Mouse (Mus musculus) heart, postnatal 0 days (tissue): ENCODE results near the gene Wnk2. TPM values are rescaled to one million over a fixed set of nuclear protein-coding genes. Genes with fewer than 3 reads are reported as not detected.

ENCODE experiments used
- ATAC-seq: fragments of 200-750 bp; cut with Nextera tagmentation; 2 replicates; pipeline ENCODE4 v1.8.0; 2017; ENCODE audit warnings: low read depth, moderate number of reproducible peaks, moderate library complexity; ENCODE audit not compliant: insufficient read depth
- DNase-seq: peaks from one replicate; pipeline ENCODE4 v3.0.0-alpha.2; 2016; ENCODE audit warnings: low spot score
- H3K27ac ChIP-seq: fragments of 300-500 bp; sonication (generic); 2 replicates; pipeline ENCODE4 v1.5.1; 2014; ENCODE audit warnings: low read depth, mild to moderate bottlenecking
- H3K27me3 ChIP-seq: fragments of 300-500 bp; sonication (generic); 2 replicates; pipeline ENCODE4 v1.6.1; 2014; ENCODE audit warnings: low read length, mixed read lengths; ENCODE audit not compliant: control insufficient read depth, insufficient read depth
- H3K36me3 ChIP-seq: fragments of 300-500 bp; sonication (generic); replicated peaks from 2 replicates; pipeline ENCODE4 v1.6.1; 2014; ENCODE audit warnings: low read length, mixed read lengths; ENCODE audit not compliant: control insufficient read depth, insufficient read depth
- H3K4me1 ChIP-seq: fragments of 300-500 bp; sonication (generic); 2 replicates; pipeline ENCODE4 v1.6.1; 2014; ENCODE audit warnings: antibody characterized with exemption; ENCODE audit not compliant: control insufficient read depth, insufficient read depth
- H3K4me2 ChIP-seq: fragments of 300-500 bp; sonication (generic); 2 replicates; pipeline ENCODE4 v1.6.1; 2014; ENCODE audit warnings: low read depth, mild to moderate bottlenecking, low read length, moderate library complexity
- H3K4me3 ChIP-seq: fragments of 300-500 bp; sonication (generic); 2 replicates; pipeline ENCODE4 v1.5.1; 2014; ENCODE audit warnings: low read depth, low read length
- H3K9ac ChIP-seq: fragments of 300-500 bp; sonication (generic); replicated peaks from 2 replicates; pipeline ENCODE4 v1.6.1; 2014; ENCODE audit warnings: low read depth, low read length, mixed read lengths
- H3K9me3 ChIP-seq: fragments of 300-500 bp; sonication (generic); replicated peaks from 2 replicates; pipeline ENCODE4 v1.6.1; 2016; ENCODE audit warnings: low read length; ENCODE audit not compliant: control insufficient read depth
- CTCF ChIP-seq: IDR thresholded peaks from 2 replicates; pipeline ENCODE4 v1.5.1; 2016; ENCODE audit warnings: antibody characterized with exemption, control low read depth, low read depth
- EP300 ChIP-seq: IDR thresholded peaks from 2 replicates; pipeline ENCODE4 v1.6.1; 2016; ENCODE audit warnings: antibody characterized with exemption, low read depth
- WGBS: fragments of 180-500 bp; shearing (Covaris S2); extraction: QIAGEN DNeasy Blood & Tissue Kit; methylation state at CpG from one replicate; pipeline ENCODE4 v1.1.7; 2014; 5-methylcytosine and 5-hydroxymethylcytosine counted together
- polyA plus RNA-seq: library from polyadenylated mRNA; unstranded; fragments of >200 nt; fragmentation: Nextera tagmentation; extraction: Ambion mirVana; gene quantifications from 2 replicates; pipeline ENCODE4 v1.2.1, GENCODE M21; 2015
- total RNA-seq: library from RNA; depleted of rRNA; stranded (reverse); fragments of >200 nt; gene quantifications from 2 replicates; pipeline ENCODE4 v1.2.3, GENCODE M21; 2014; ENCODE audit warnings: low replicate concordance

Wnk2 gene
- total and polyA plus RNA-seq, 2 experiments from 2014 or later, result 1.5 to 5.5 TPM

DNA sequence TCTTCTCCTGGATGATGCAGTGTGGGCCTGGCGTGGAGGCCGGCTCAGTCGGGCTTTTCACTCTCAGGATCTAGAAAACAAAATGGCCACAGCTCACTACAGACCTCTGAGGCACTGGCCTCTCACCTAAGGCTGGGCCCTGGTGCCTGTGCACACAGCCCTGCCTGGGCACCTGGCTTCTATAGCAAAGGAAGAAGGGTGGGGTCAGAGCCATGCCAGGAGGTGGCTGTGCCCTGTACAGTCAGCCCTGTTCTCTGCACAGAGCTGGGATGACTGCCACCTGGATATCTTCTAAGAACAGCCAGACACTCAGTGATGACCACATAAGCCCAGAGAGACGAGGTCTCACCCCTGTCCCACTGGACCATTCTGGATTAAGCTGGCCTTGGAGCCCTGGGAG lies 111.4 kb downstream of the Wnk2 start:
- H3K27me3 ChIP-seq, result no peaks in the 10 kb centered on the region
- ATAC-seq, result no peak
- WGBS, result 83% methylated on average over 4 of the region's 4 CpGs
- no peaks in the 10 kb centered on the region for H3K9me3 ChIP-seq
- H3K4me1 ChIP-seq, result peaks cover 6% of the 10 kb centered on the region
- no peak for TF ChIP-seq CTCF
- no peak for TF ChIP-seq EP300
- no peaks in the 10 kb centered on the region for H3K36me3 ChIP-seq
- no peak overlapping the region for H3K4me2 ChIP-seq
- no peak overlapping the region for H3K4me3 ChIP-seq
- DNase-seq, result no peak
- no peak overlapping the region for H3K9ac ChIP-seq
- H3K27ac ChIP-seq, result no peak overlapping the region

DNA sequence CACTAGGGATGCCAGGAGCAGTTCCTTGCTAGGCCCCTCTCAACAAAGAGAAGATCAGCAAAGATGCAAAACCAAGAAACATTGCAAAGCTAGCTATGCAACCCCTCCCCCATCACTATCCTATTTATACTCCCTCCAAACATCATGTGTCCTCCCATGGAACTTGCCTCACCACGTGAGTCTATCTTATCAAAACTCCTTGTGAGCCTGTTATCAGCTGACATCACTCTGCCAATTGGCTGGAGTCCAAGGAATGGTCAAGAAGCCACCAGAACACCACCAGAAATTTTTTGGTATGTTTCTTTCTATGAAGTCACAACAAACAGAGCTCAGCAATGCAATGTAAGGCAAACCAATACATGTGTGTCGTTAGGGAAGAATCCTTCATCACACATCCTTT lies 116.8 kb downstream of the Wnk2 start:
- no peak overlapping the region for H3K9ac ChIP-seq
- H3K4me1 ChIP-seq, result no peaks in the 10 kb centered on the region
- no peaks in the 10 kb centered on the region for H3K9me3 ChIP-seq
- TF ChIP-seq EP300 (no peak), CTCF (no peak)
- ATAC-seq, result no peak
- no peaks in the 10 kb centered on the region for H3K27me3 ChIP-seq
- no peak for DNase-seq
- H3K27ac ChIP-seq, result no peak overlapping the region
- H3K4me3 ChIP-seq, result no peak overlapping the region
- 56% methylated on average over 2 of the region's 2 CpGs for WGBS
- H3K4me2 ChIP-seq, result no peak overlapping the region
- no peaks in the 10 kb centered on the region for H3K36me3 ChIP-seq

- no peaks in the 10 kb centered on the region for H3K27me3 ChIP-seq
- no peak overlapping the region for H3K4me3 ChIP-seq
- TF ChIP-seq CTCF (no peak), EP300 (no peak)
- H3K36me3 ChIP-seq, result no peaks in the 10 kb centered on the region
- no peaks in the 10 kb centered on the region for H3K4me1 ChIP-seq
- no peak overlapping the region for H3K4me2 ChIP-seq
- no peak for ATAC-seq
- H3K9ac ChIP-seq, result no peak overlapping the region
- no peaks in the 10 kb centered on the region for H3K9me3 ChIP-seq
- 50% methylated on average over 8 of the region's 8 CpGs for WGBS
- DNase-seq, result no peak
- no peak overlapping the region for H3K27ac ChIP-seq
Observed at GRCm38 (mm10) chr13:49028757-49029539, 118.9 kb downstream of the Wnk2 start.

DNA sequence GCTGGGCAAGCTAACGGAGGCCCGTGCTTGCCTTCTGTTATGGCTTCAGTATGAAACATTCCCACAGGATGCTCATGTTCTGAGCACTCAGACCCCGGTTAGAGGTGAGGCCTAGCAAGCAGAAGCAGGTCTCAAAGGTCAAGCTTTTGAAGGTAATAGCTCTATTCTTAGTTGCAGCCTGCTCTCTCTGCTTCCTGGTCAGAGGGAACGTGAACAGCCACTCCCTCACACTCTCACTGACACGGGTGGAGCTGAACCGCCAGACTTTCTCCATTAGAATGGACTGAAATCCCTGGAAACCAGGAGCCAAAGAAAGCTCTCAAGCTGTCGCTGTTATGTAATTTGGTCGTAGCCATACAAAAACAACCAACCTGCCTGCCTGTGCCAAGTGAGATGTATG lies 120.8 kb downstream of the Wnk2 start:
- TF ChIP-seq CTCF, result no peak
- no peak for TF ChIP-seq EP300
- H3K4me3 ChIP-seq, result no peak overlapping the region
- WGBS, result 82% methylated on average over 8 of the region's 8 CpGs
- H3K4me2 ChIP-seq, result no peak overlapping the region
- H3K9ac ChIP-seq, result no peak overlapping the region
- no peak for DNase-seq
- no peak for ATAC-seq
- no peaks in the 10 kb centered on the region for H3K36me3 ChIP-seq
- H3K4me1 ChIP-seq, result no peaks in the 10 kb centered on the region
- H3K27ac ChIP-seq, result no peak overlapping the region
- H3K9me3 ChIP-seq, result no peaks in the 10 kb centered on the region
- H3K27me3 ChIP-seq, result no peaks in the 10 kb centered on the region

DNA sequence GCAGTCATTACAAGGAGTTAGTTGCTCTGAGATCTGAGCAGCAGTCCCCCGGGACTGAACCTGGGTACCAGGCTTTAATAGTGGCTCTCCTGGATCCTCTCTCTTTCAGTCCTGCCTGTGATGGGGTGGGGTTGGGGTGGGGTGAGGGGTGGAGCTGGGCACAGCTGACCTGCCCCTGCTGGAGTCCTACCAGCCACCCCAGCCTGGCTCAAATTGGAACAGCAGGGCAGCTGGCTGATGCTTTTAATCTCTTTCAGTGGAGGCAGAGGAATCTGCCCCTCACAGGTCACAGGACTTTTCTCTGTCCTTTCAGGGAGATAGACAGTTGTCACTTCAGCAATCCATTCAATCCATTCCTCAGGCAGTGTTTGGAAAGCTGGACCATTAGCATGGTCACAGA lies 122.3 kb downstream of the Wnk2 start:
- Histone ChIP-seq H3K4me3 (no peak overlapping the region), H3K27me3 (no peaks in the 10 kb centered on the region), H3K4me2 (no peak overlapping the region), H3K36me3 (no peaks in the 10 kb centered on the region), H3K9me3 (no peaks in the 10 kb centered on the region), H3K4me1 (no peaks in the 10 kb centered on the region), H3K9ac (no peak overlapping the region), H3K27ac (no peak overlapping the region)
- ATAC-seq (no peak), DNase-seq (no peak)
- 28% methylated on average over 1 of the region's 1 CpGs for WGBS
- no peak for TF ChIP-seq EP300
- no peak for TF ChIP-seq CTCF

- H3K4me2 ChIP-seq, result no peak overlapping the region
- WGBS, result 20% methylated on average over 12 of the region's 12 CpGs
- ATAC-seq (no peak), DNase-seq (no peak)
- no peak overlapping the region for H3K4me3 ChIP-seq
- H3K9me3 ChIP-seq, result no peaks in the 10 kb centered on the region
- H3K27me3 ChIP-seq, result no peaks in the 10 kb centered on the region
- no peaks in the 10 kb centered on the region for H3K4me1 ChIP-seq
- no peak overlapping the region for H3K27ac ChIP-seq
- no peaks in the 10 kb centered on the region for H3K36me3 ChIP-seq
- no peak overlapping the region for H3K9ac ChIP-seq
- TF ChIP-seq CTCF (no peak), EP300 (no peak)
Observed at GRCm38 (mm10) chr13:49024763-49025162, 123.1 kb downstream of the Wnk2 start.
